Mouse (Mus musculus) heart, embryonic 15.5 days (tissue): Measurements from ENCODE around the gene Esrra. TPM values are rescaled to one million over a fixed set of nuclear protein-coding genes. Genes with fewer than 3 reads are reported as not detected.

ENCODE experiments used
- ATAC-seq: fragments of 200-750 bp; cut with Nextera tagmentation; replicated peaks from 2 replicates; pipeline ENCODE4 v1.8.0; 2017; ENCODE audit warnings: low read depth, moderate TSS enrichment; ENCODE audit not compliant: insufficient number of reproducible peaks, insufficient read depth, low FRiP score
- H3K27ac ChIP-seq: fragments of 300-500 bp; sonication (generic); 2 replicates; pipeline ENCODE4 v1.5.1; 2015; ENCODE audit warnings: mild to moderate bottlenecking, inconsistent platforms
- H3K27me3 ChIP-seq: fragments of 300-500 bp; sonication (generic); 2 replicates; pipeline ENCODE4 v1.6.1; 2015; ENCODE audit warnings: inconsistent platforms
- H3K36me3 ChIP-seq: fragments of 300-500 bp; sonication (generic); 2 replicates; pipeline ENCODE4 v1.6.1; 2015; ENCODE audit warnings: mild to moderate bottlenecking, inconsistent platforms
- H3K4me1 ChIP-seq: fragments of 300-500 bp; sonication (generic); replicated peaks from 2 replicates; pipeline ENCODE4 v1.6.1; 2015; ENCODE audit warnings: inconsistent platforms
- H3K4me2 ChIP-seq: fragments of 300-500 bp; sonication (generic); 2 replicates; pipeline ENCODE4 v1.6.1; 2015; ENCODE audit warnings: inconsistent platforms, mild to moderate bottlenecking, moderate library complexity
- H3K4me3 ChIP-seq: fragments of 300-500 bp; sonication (generic); 2 replicates; pipeline ENCODE4 v1.5.1; 2015; ENCODE audit warnings: mild to moderate bottlenecking, inconsistent platforms
- H3K9ac ChIP-seq: fragments of 300-500 bp; sonication (generic); 2 replicates; pipeline ENCODE4 v1.6.1; 2015; ENCODE audit warnings: mild to moderate bottlenecking, inconsistent platforms
- H3K9me3 ChIP-seq: fragments of 300-500 bp; sonication (generic); replicated peaks from 2 replicates; pipeline ENCODE4 v1.6.1; 2016; ENCODE audit warnings: inconsistent platforms
- WGBS: fragments of 180-500 bp; shearing (Covaris S2); methylation state at CpG from one replicate; pipeline ENCODE4 v1.1.7; 2015; ENCODE audit warnings: mixed read lengths; 5-methylcytosine and 5-hydroxymethylcytosine counted together
- polyA plus RNA-seq: library from polyadenylated mRNA; unstranded; fragments of >200 nt; fragmentation: Nextera tagmentation; extraction: Ambion mirVana; gene quantifications from 2 replicates; pipeline ENCODE4 v1.2.1, GENCODE M21; 2015

Gene Esrra
- polyA plus RNA-seq, 1 experiment from 2014 or later: 36.9 TPM

DNA sequence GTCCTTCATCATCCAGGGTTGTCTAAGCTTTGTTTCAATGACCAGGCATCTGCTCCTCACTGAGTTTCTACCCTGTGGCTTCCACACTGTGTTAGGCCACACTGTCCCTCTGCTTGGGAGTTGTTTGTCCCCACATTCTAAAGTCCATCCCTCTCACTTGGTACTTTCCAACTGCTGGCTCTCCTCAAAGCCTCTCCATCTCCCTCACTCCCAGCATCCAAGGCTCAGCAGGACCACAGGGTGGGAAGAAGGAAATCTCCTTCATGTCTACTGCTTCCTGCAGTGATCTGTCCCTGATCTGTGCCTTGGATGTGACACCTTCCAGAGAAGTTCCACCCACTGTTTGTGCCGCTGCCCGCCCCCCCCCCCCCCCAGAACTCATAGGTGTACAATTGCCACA lies 9.4 kb upstream of the Esrra start:
- WGBS: 4% methylated on average over 2 of the region's 2 CpGs
- H3K4me2 ChIP-seq: no peak overlapping the region

DNA sequence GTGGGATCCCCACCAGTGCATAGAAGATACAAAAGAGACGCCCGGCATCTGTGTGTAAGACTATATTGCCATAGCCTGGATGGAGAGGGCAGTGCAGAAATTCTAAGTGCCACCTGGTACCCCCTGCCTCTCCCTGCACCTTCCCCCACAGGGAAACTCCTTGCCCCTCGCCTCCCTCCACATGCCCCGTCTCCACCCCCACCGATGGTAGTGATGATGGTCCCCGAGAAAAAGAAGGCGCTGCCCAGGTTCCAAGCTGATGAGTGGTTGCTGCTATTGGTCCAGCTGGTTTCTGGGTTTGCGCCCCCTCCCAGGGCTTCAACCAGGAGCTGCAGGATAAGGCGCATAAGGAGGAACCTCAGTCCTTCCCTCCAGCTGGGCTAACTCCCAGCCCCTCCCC lies 6.5 kb upstream of the Esrra start:
- Histone ChIP-seq H3K4me2 (no peak overlapping the region), H3K36me3 (no peaks in the 10 kb centered on the region), H3K4me3 (no peak overlapping the region), H3K9me3 (no peaks in the 10 kb centered on the region), H3K27me3 (peaks cover 89% of the 10 kb centered on the region), H3K4me1 (peaks cover 30% of the 10 kb centered on the region), H3K27ac (no peak overlapping the region), H3K9ac (no peak overlapping the region)
- ATAC-seq: no peak
- WGBS: 22% methylated on average over 9 of the region's 9 CpGs

More for the DNA sequence above, 9.4 kb upstream of the Esrra start:
- peaks cover 94% of the 10 kb centered on the region for H3K27me3 ChIP-seq
- H3K36me3 ChIP-seq: no peaks in the 10 kb centered on the region
- H3K27ac ChIP-seq: no peak overlapping the region
- peaks cover 25% of the 10 kb centered on the region for H3K4me1 ChIP-seq
- H3K9ac ChIP-seq: no peak overlapping the region
- ATAC-seq: no peak
- H3K4me3 ChIP-seq: no peak overlapping the region
- no peaks in the 10 kb centered on the region for H3K9me3 ChIP-seq

DNA sequence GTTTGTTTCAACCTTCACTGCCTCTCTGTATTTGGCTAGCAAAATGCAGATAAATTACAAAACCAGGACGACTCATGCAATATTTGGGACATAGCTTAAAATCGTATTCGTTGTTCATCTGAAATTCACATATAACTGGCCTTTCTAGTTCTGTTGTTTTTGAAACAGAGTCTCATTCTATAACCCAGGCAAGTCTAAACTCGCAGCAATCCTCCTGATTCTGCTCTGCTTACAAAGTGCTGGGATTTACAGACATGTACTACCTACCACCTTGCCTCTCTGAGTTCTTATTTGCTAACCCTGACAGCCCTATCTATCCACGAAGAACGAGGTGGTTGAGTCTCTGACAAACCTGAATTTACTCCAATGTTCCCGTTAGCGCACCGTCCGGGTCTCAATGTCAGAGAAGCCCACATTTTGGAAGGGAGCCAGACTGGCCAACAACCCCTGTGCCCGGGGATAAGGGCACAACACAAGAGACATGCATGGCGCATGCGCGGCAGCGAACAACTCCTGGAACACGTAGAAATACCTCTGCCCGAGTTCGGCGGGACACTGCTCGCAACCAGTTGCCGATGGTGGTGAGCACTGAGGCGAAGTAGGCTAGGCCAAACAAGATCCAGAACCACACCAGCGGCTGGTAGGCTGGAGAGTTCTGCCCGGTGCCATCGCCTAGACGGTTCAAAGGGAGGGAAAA lies 5.1 kb upstream of the Esrra start:
- 19% methylated on average over 26 of the region's 26 CpGs for WGBS
- peaks cover 39% of the 10 kb centered on the region for H3K4me1 ChIP-seq
- H3K4me2 ChIP-seq: peak overlapping the region; percentile 55
- H3K9ac ChIP-seq: no peak overlapping the region; the same call in 1 of the 2 replicates
- no peak overlapping the region for H3K27ac ChIP-seq
- ATAC-seq: no peak
- H3K4me3 ChIP-seq: peak overlapping the region; percentile 19
- no peaks in the 10 kb centered on the region for H3K36me3 ChIP-seq
- no peaks in the 10 kb centered on the region for H3K9me3 ChIP-seq
- peaks cover 75% of the 10 kb centered on the region for H3K27me3 ChIP-seq

DNA sequence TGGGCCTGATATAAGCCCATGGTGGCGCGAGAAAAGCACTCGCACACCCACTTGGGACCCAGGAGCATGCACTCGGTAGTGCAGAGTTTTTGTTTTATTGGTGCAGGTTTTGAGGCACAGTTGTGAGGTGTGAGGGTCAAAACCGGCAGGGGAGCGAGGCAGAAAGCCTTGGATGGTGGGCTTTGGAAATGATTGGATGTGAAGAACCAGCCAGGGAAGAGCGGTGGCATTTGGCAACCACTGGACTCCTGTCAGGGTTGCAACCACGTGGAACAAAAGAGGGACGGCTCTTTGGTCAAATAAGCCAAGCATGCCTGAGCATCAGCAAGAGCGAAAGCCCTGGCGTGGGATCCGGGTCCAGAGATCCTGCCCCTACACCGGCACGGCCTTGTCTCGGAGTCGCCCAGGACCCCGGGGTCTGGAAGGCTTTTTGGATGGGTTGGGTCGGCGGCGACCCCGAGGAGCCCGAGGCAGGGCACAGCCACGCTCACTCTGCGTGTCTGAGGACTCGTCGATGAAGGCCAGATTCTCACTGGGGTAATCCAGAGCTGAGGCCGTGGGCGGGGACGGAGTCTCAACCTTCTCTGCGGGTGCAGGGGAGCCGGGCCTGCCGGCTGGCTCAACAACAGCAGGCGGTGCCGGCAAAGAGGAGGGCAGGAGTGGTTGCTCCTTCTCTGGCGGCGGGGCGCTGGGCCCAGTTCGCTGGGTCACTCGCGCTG lies 4.2 kb upstream of the Esrra start:
- H3K4me1 ChIP-seq: peaks cover 42% of the 10 kb centered on the region
- peaks cover 66% of the 10 kb centered on the region for H3K27me3 ChIP-seq
- ATAC-seq: no peak
- H3K9me3 ChIP-seq: no peaks in the 10 kb centered on the region
- peak overlapping the region; percentile 8; the same call in 1 of the 2 replicates for H3K9ac ChIP-seq
- H3K27ac ChIP-seq: no peak overlapping the region
- peak overlapping the region; percentile 48 for H3K4me2 ChIP-seq
- 18% methylated on average over 40 of the region's 40 CpGs for WGBS
- H3K4me3 ChIP-seq: peak overlapping the region; percentile 19
- H3K36me3 ChIP-seq: no peaks in the 10 kb centered on the region

DNA sequence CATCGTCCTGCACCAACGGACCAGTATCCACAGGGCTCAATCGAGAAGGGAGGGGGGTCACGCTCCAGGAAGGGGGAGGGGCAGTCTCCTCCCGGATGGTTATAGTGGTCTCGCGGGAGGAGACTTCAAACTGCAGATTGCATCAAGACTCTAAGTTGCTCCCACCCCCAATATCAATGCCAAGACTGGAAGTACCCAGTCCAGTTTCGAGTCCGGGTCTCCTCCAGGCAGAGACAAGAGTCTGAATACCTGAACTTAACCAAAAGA lies 3.6 kb upstream of the Esrra start, which contains the start of gene Catsperz:
Catsperz (minus strand) TSS at position 74 of the 267 bp plus-strand sequence.
- 6% methylated on average over 9 of the region's 9 CpGs for WGBS
- ATAC-seq: no peak
- peaks cover 47% of the 10 kb centered on the region for H3K4me1 ChIP-seq

DNA sequence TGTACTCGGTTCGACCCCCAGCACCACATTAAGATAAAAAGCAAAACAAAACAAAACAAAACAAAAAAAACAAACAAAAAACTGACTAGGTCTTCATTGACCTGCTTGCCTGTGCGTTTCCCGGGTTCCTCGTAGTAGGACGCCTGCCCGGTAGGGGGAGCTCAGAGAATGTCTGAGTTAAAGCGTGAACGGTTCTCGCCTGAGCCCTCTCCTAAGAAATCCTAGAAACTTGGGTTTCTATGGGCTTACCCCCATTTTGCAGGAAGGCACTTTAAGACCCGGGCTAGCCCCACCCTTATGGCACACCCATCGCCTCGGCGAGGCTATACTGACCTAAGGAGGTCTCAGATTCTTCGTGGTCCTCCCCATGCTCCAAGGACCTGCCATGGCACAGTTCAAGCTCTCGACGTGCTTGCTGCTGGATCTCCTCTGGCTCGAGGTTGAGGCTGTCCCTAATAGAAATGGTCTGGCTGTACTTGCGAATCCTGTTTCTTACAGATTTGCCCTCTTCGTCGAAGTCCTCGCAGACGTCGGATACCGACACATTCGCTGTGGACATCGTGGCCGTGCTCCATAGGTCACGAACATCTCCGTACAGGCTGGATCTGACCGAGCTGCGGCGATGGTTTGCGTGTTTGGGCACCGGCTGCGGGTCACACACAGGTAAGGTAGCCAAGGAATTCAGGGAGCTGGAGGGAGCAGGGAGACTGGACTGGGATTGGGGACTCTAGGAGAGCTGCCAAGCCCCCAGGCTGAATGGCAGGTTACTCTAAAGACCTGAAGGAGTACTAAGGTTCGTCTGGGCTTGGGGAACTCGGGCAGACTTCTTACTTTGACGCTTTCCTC lies 3.1 kb upstream of the Esrra start:
- 5% methylated on average over 39 of the region's 39 CpGs for WGBS
- H3K9me3 ChIP-seq: no peaks in the 10 kb centered on the region
- peaks cover 57% of the 10 kb centered on the region for H3K27me3 ChIP-seq
- H3K27ac ChIP-seq: no peak overlapping the region
- peak overlapping the region; percentile 19 for H3K4me3 ChIP-seq
- H3K4me1 ChIP-seq: peaks cover 53% of the 10 kb centered on the region
- no peak for ATAC-seq
- peak overlapping the region; percentile 0; the same call in 1 of the 2 replicates for H3K9ac ChIP-seq
- H3K36me3 ChIP-seq: 0 out of 2 replicates have a peak, but pooled peaks cover 1% of the 10 kb centered on the region
- H3K4me2 ChIP-seq: peak overlapping the region; percentile 48

More for the DNA sequence above, 3.6 kb upstream of the Esrra start, which contains the start of gene Catsperz:
- H3K27me3 ChIP-seq: peaks cover 61% of the 10 kb centered on the region
- H3K36me3 ChIP-seq: no peaks in the 10 kb centered on the region
- peak within 1 kb of the TSS; percentile 19 for H3K4me3 ChIP-seq
- no peaks in the 10 kb centered on the region for H3K9me3 ChIP-seq
- H3K9ac ChIP-seq: peak within 1 kb of the TSS; percentile 8
- peak within 1 kb of the TSS; percentile 48 for H3K4me2 ChIP-seq
- no peak within 1 kb of the TSS for H3K27ac ChIP-seq

DNA sequence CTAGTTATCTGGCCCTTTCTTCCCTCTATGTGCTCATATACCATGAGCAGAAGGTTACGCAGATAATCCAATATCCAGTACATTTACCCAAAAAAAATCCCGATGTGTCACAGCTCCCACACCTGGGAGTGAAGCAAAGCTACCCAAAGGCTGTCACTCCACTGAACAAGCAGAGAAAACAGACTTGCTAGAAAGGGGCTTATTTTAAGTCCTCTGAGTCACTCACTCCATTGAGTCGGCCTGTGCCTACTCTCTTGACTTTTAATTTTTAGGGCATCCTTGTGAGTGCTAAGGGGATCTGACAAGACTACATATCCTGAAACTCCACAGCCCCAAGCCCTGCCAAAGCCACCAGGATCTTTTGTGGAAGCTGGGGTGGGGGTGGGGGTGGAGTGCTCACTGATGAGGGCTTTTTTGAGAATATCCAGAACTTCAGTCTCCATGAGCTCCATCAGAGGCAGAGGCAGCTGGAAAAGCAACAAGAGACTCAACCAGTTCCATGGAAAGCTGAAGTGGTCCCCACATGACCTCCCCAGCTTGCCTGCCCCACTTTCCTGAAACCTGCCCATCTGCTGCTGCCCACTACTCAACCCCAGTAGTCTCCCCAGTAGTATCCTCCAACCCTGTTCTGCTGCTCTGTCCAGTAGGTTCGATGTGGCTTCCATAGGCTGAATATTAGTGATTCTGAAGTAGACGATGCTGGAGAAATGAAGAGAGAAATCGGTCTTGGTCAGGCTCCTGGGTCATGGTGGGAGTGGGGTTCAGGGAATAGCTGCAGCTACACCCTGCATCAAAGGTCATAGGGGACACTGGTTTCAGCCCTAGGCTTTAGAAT lies 1.5 kb upstream of the Esrra start:
- H3K4me1 ChIP-seq: peaks cover 59% of the 10 kb centered on the region
- peak overlapping the region; percentile 55 for H3K9ac ChIP-seq
- H3K4me2 ChIP-seq: peak overlapping the region; percentile 85
- no peaks in the 10 kb centered on the region for H3K9me3 ChIP-seq
- 66% methylated on average over 6 of the region's 6 CpGs for WGBS
- peaks cover 44% of the 10 kb centered on the region for H3K27me3 ChIP-seq
- H3K27ac ChIP-seq: peak overlapping the region; percentile 90
- H3K4me3 ChIP-seq: peak overlapping the region; percentile 80
- H3K36me3 ChIP-seq: 0 out of 2 replicates have a peak, but pooled peaks cover 7% of the 10 kb centered on the region
- no peak for ATAC-seq

DNA sequence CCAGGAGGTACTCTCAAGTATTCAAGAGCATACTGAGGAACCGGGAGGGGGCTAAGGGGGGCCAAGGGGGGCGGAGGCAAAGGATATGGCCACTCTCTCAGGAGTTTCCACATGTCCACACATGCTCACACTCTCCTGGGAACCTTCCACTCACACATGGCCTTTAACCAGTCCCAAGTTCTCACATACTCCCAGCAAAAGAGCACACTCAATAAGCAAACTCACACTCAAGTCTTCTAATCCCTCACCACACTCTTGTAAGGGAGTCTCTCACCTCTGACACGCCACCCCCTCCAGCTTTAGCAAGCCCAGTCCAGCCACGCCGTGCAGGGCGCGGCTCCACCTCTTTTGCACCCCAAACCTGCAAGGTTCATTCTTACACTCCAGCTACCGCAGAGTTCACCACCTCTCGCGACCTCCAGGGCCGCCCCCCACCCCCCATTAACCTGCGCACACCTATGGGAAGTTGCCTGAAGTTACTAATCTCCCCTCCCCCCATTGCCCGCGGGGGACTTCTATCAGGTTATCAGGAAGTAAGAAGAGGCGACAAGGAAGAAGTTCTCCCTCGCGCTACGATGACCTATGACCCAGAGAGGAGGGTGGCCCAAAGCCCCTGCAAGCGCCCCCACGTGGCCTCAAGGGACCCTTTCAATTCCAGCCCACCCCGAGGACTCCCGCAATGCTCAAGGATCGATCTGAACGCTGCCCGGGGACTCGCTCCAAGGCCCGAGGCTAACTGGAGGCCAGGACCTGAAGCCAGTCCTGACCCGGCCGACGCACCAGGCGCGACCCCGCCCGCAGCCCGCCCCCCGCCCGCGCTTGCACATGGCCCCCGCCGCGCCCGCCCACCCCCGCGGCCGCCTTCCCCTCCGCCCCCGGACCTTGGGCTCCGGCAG lies 624 bp downstream of the Esrra start:
- Histone ChIP-seq H3K4me1 (peaks cover 48% of the 10 kb centered on the region), H3K9me3 (no peaks in the 10 kb centered on the region), H3K36me3 (0 out of 2 replicates have a peak, but pooled peaks cover 7% of the 10 kb centered on the region), H3K27ac (peak overlapping the region; percentile 96), H3K4me3 (peak overlapping the region; percentile 80), H3K27me3 (peaks cover 23% of the 10 kb centered on the region), H3K4me2 (peak overlapping the region; percentile 85), H3K9ac (peak overlapping the region; percentile 90)
- no peak; the same call in 1 of the 2 replicates for ATAC-seq
- WGBS: 1% methylated on average over 45 of the region's 48 CpGs

DNA sequence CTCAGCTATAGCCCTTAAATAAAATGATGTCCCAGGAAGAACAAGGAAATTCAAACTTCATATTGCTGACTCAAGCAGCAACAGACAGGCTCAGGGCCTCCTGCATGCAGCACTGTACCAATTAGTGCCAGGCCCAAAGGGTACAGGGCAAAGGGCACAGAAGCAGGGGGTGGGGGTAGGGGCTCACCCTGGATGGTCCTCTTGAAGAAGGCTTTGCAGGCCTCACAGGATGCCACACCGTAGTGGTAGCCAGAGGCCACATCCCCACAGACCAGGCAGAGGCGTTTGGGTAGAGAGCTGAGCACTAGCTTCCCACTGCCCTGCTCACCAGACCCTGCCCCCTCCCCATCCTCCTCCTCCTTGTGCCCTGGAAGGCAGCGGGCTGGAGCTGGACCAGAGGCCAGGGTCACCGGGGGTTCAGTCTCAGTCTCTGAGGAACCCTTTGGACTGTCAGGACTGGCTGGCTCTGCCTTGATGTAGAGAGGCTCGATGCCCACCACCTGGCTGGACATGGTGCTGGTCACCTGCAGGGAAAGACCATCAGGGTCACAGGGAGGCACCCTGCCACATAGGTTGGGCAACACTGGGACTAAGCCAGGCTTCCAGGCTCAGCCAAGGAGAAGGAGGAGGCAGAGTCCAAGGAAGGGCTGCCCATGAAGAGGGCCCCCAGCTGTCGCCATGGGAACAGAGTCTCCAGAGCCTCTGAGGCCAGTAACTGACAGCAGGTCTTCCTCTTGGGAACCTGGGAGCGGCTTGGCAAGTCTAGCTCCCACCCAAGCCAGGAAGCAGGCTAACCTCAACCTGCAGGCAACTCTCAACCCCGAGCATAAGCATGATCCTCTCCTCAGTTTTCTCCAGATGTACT lies 1.5 kb downstream of the Esrra start:
- Histone ChIP-seq H3K9me3 (no peaks in the 10 kb centered on the region), H3K9ac (peak overlapping the region; percentile 90), H3K4me2 (peak overlapping the region; percentile 85), H3K4me3 (peak overlapping the region; percentile 80), H3K36me3 (0 out of 2 replicates have a peak, but pooled peaks cover 7% of the 10 kb centered on the region), H3K27ac (peak overlapping the region; percentile 96), H3K27me3 (peaks cover 15% of the 10 kb centered on the region), H3K4me1 (peaks cover 41% of the 10 kb centered on the region)
- WGBS: 35% methylated on average over 8 of the region's 8 CpGs
- no peak for ATAC-seq
